In the genomic region with DNA sequence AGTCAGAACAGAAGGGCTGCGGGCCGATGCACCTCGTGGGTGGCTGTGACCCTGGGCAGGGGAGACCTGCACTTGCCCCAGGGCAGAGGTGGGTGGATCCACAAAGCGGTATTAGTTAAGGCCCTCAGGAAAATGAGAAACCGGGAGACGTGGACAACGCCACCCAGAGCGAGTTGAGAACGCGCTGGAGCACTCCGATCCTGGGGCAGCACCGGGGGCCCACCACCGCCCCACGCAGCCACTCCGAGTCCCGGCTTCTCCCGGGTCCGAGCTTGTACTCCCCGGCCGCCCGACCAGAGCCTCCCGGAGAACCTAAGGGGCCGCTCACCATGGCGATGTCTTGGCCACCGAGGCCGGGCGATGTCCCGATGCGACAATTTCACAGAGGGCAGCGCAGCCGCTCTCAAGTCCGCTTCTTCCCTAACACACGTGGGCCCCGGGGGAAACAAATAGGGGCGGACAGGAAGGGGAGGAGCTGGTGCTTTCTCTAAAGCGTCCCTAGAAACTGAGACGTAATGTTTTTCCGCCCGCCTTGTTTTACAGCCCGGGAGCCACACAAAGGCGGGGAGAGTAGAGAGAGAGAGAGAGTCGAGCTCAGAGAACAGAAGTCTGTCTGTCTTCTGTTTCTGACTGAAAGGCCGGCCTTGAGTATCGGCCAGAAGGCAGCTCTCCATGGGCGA, we compare ENCODE assay signal across 8 mouse cellular contexts. TPM values are rescaled to one million over a fixed set of nuclear protein-coding genes. Genes with fewer than 3 reads are reported as not detected.
DNase-seq lines count a peak whose midpoint lies in the region; ATAC-seq and TF ChIP-seq lines count a peak whose summit lies in the region.

TSS of gene Tma16 (minus strand) at position 447 of the 680 bp plus-strand sequence.

- H3K27ac ChIP-seq in forebrain, postnatal 0 days (ENCODE audit: low read depth, low read length) = peak within 1 kb of the TSS; percentile 81
- no peak within 1 kb of the TSS for H3K27ac ChIP-seq in lung, embryonic 15.5 days

- ATAC-seq in G1E (ENCODE audit: extremely low read depth, insufficient number of reproducible peaks, low FRiP score, poor library complexity, severe bottlenecking) = peak; percentile 87
- ATAC-seq in forebrain, postnatal 0 days = peak; percentile 99
- ATAC-seq in lung, embryonic 15.5 days (ENCODE audit: borderline replicate concordance, extremely low read depth, low FRiP score, low TSS enrichment) = peak; percentile 94

- peak within 1 kb of the TSS; percentile 80 for H3K4me3 ChIP-seq in G1E (ENCODE audit: low read depth, low read length)
- peak within 1 kb of the TSS; percentile 87 for H3K4me3 ChIP-seq in forebrain, postnatal 0 days (ENCODE audit: low read depth, low read length)
- H3K4me3 ChIP-seq in lung, embryonic 15.5 days = peak within 1 kb of the TSS; percentile 96

- no peaks in the 10 kb centered on the region for H3K9me3 ChIP-seq in G1E (replicated peaks)
- no peaks in the 10 kb centered on the region for H3K9me3 ChIP-seq in forebrain, postnatal 0 days (ENCODE audit: low read length)
- no peaks in the 10 kb centered on the region for H3K9me3 ChIP-seq in lung, embryonic 15.5 days

- no peak for TF ChIP-seq CTCF in G1E (IDR thresholded peaks at IDR 0.05; ENCODE audit: low read depth, low read length)
- TF ChIP-seq CTCF in forebrain, postnatal 0 days (IDR thresholded peaks at IDR 0.05; ENCODE audit: low read depth) = no peak

- H3K4me1 ChIP-seq in G1E (ENCODE audit: insufficient read depth, low read depth, low read length) = peaks cover 30% of the 10 kb centered on the region
- 0 out of 2 replicates have a peak, but pooled peaks cover 8% of the 10 kb centered on the region for H3K4me1 ChIP-seq in forebrain, postnatal 0 days (ENCODE audit: insufficient read depth)
- peaks cover 4% of the 10 kb centered on the region; the same call in 1 of the 2 replicates for H3K4me1 ChIP-seq in lung, embryonic 15.5 days

- DNase-seq in G1E (ENCODE audit: low spot score) = peak; percentile 55
- peak; percentile 60 to 84 for DNase-seq in cerebellum, adult 18-20 months
- peak; percentile 93 for DNase-seq in forebrain, postnatal 0 days
- peak; percentile 87 for DNase-seq in heart, postnatal 4 days
- DNase-seq in layer of hippocampus, adult 8-10 months (ENCODE audit: low spot score in 2 of 2) = peak; percentile 77 to 83
- peak; percentile 55 for DNase-seq in ovary, adult 18-20 months (ENCODE audit: low spot score)
- peak; percentile 83 for DNase-seq in thymus, postnatal 0 days (ENCODE audit: low spot score)

- peak within 1 kb of the TSS; percentile 77 for H3K9ac ChIP-seq in forebrain, postnatal 0 days
- H3K9ac ChIP-seq in lung, embryonic 15.5 days = peak within 1 kb of the TSS; percentile 73

- peaks cover 31% of the 10 kb centered on the region for H3K36me3 ChIP-seq in G1E (replicated peaks)
- H3K36me3 ChIP-seq in forebrain, postnatal 0 days (ENCODE audit: insufficient read depth) = peaks cover 18% of the 10 kb centered on the region
- peaks cover 18% of the 10 kb centered on the region for H3K36me3 ChIP-seq in lung, embryonic 15.5 days

- peak within 1 kb of the TSS; percentile 73 for H3K4me2 ChIP-seq in forebrain, postnatal 0 days (ENCODE audit: low read depth)
- H3K4me2 ChIP-seq in lung, embryonic 15.5 days = peak within 1 kb of the TSS; percentile 59

- no peaks in the 10 kb centered on the region for H3K27me3 ChIP-seq in G1E (ENCODE audit: insufficient read depth, low read length)
- no peaks in the 10 kb centered on the region for H3K27me3 ChIP-seq in forebrain, postnatal 0 days (ENCODE audit: insufficient read depth, low read length)
- H3K27me3 ChIP-seq in lung, embryonic 15.5 days = no peaks in the 10 kb centered on the region

- WGBS in forebrain, postnatal 0 days = 2% methylated on average over 41 of the region's 45 CpGs
- under 1% methylated on average over 45 of the region's 45 CpGs for WGBS in lung, embryonic 15.5 days

RNA-seq across cellular contexts. Expression of gene Tma16, which starts in this region (rescaled TPM):
- total RNA-seq in G1E (2014; fragmentation: Nextera tagmentation) (33.6 and 36.4 TPM in 2 replicates), G1E (2017) (26.6 and 29.3 TPM in 2 replicates)
- 6.4 and 9.7 TPM in 2 replicates for polyA plus RNA-seq in G1E (2012)
- total RNA-seq in forebrain, postnatal 0 days (2014; rRNA removed) = 19.1 and 22.1 TPM in 2 replicates
- 11.2 and 12.7 TPM in 2 replicates for polyA plus RNA-seq in forebrain, postnatal 0 days (2015; fragmentation: Nextera tagmentation; extraction: Ambion mirVana)
- total RNA-seq in heart, postnatal 4 days (2021) = 1 to 10 TPM; 6.0 to 7.0 TPM
- 10 to 100 TPM in 3 of 4 experiments, 1 to 10 TPM in 1; 9.8 to 12.1 (median 11.3) TPM for total RNA-seq in layer of hippocampus, adult 8-10 months (2022)
- polyA plus RNA-seq in lung, embryonic 15.5 days (2015; fragmentation: Nextera tagmentation; extraction: Ambion mirVana) = 10.8 and 11.6 TPM in 2 replicates
- polyA plus RNA-seq in thymus, postnatal 0 days (2015; fragmentation: Nextera tagmentation; extraction: Ambion mirVana) = 10.4 and 11.5 TPM in 2 replicates
